Mouse (Mus musculus) heart, postnatal 0 days (tissue): ENCODE data around the gene Rps11. TPM values are rescaled to one million over a fixed set of nuclear protein-coding genes. Genes with fewer than 3 reads are reported as not detected.
A peak's percentile ranks its signal among the peaks of the same experiment; 100 is the strongest.
"Not testable (repeated sequence)": the region's sequence is repeated elsewhere in the genome, so short reads cannot be mapped to it uniquely, and the experiment has no call there.

ENCODE experiments used
- ATAC-seq: fragments of 200-750 bp; cut with Nextera tagmentation; 2 replicates; pipeline ENCODE4 v1.8.0; 2017; ENCODE audit warnings: low read depth, moderate number of reproducible peaks, moderate library complexity; ENCODE audit not compliant: insufficient read depth
- DNase-seq: peaks from one replicate; pipeline ENCODE4 v3.0.0-alpha.2; 2016; ENCODE audit warnings: low spot score
- H3K27ac ChIP-seq: fragments of 300-500 bp; sonication (generic); 2 replicates; pipeline ENCODE4 v1.5.1; 2014; ENCODE audit warnings: low read depth, mild to moderate bottlenecking
- H3K27me3 ChIP-seq: fragments of 300-500 bp; sonication (generic); 2 replicates; pipeline ENCODE4 v1.6.1; 2014; ENCODE audit warnings: low read length, mixed read lengths; ENCODE audit not compliant: control insufficient read depth, insufficient read depth
- H3K36me3 ChIP-seq: fragments of 300-500 bp; sonication (generic); replicated peaks from 2 replicates; pipeline ENCODE4 v1.6.1; 2014; ENCODE audit warnings: low read length, mixed read lengths; ENCODE audit not compliant: control insufficient read depth, insufficient read depth
- H3K4me1 ChIP-seq: fragments of 300-500 bp; sonication (generic); 2 replicates; pipeline ENCODE4 v1.6.1; 2014; ENCODE audit warnings: antibody characterized with exemption; ENCODE audit not compliant: control insufficient read depth, insufficient read depth
- H3K4me2 ChIP-seq: fragments of 300-500 bp; sonication (generic); 2 replicates; pipeline ENCODE4 v1.6.1; 2014; ENCODE audit warnings: low read depth, mild to moderate bottlenecking, low read length, moderate library complexity
- H3K4me3 ChIP-seq: fragments of 300-500 bp; sonication (generic); 2 replicates; pipeline ENCODE4 v1.5.1; 2014; ENCODE audit warnings: low read depth, low read length
- H3K9ac ChIP-seq: fragments of 300-500 bp; sonication (generic); replicated peaks from 2 replicates; pipeline ENCODE4 v1.6.1; 2014; ENCODE audit warnings: low read depth, low read length, mixed read lengths
- H3K9me3 ChIP-seq: fragments of 300-500 bp; sonication (generic); replicated peaks from 2 replicates; pipeline ENCODE4 v1.6.1; 2016; ENCODE audit warnings: low read length; ENCODE audit not compliant: control insufficient read depth
- CTCF ChIP-seq: IDR thresholded peaks from 2 replicates; pipeline ENCODE4 v1.5.1; 2016; ENCODE audit warnings: antibody characterized with exemption, control low read depth, low read depth
- EP300 ChIP-seq: IDR thresholded peaks from 2 replicates; pipeline ENCODE4 v1.6.1; 2016; ENCODE audit warnings: antibody characterized with exemption, low read depth
- WGBS: fragments of 180-500 bp; shearing (Covaris S2); extraction: QIAGEN DNeasy Blood & Tissue Kit; methylation state at CpG from one replicate; pipeline ENCODE4 v1.1.7; 2014; 5-methylcytosine and 5-hydroxymethylcytosine counted together
- polyA plus RNA-seq: library from polyadenylated mRNA; unstranded; fragments of >200 nt; fragmentation: Nextera tagmentation; extraction: Ambion mirVana; gene quantifications from 2 replicates; pipeline ENCODE4 v1.2.1, GENCODE M21; 2015
- total RNA-seq: library from RNA; depleted of rRNA; stranded (reverse); fragments of >200 nt; gene quantifications from 2 replicates; pipeline ENCODE4 v1.2.3, GENCODE M21; 2014; ENCODE audit warnings: low replicate concordance

Gene Rps11
- total and polyA plus RNA-seq, 2 experiments from 2014 or later: 730 to 1,247 TPM

- TF ChIP-seq CTCF: no peak
- TF ChIP-seq EP300: no peak
- no peak overlapping the region for H3K4me3 ChIP-seq
- H3K36me3 ChIP-seq: peaks cover 12% of the 10 kb centered on the region; the same call in 1 of the 2 replicates
- H3K9ac ChIP-seq: no peak overlapping the region
- H3K9me3 ChIP-seq: no peaks in the 10 kb centered on the region
- H3K4me2 ChIP-seq: no peak overlapping the region
- H3K27me3 ChIP-seq: no peaks in the 10 kb centered on the region
- no peak for DNase-seq
- WGBS: 88% methylated on average over 6 of the region's 6 CpGs
- H3K4me1 ChIP-seq: peaks cover 17% of the 10 kb centered on the region
- ATAC-seq: no peak
- H3K27ac ChIP-seq: no peak overlapping the region
Observed at GRCm38 (mm10) chr7:45100046-45100445, 24.2 kb downstream of the Rps11 start.

- ATAC-seq: no peak
- Histone ChIP-seq H3K27ac (no peak overlapping the region), H3K9me3 (no peaks in the 10 kb centered on the region), H3K4me1 (peaks cover 12% of the 10 kb centered on the region; the same call in 1 of the 2 replicates), H3K4me2 (no peak overlapping the region), H3K4me3 (no peak overlapping the region), H3K36me3 (peaks cover 12% of the 10 kb centered on the region; the same call in 1 of the 2 replicates), H3K27me3 (no peaks in the 10 kb centered on the region), H3K9ac (no peak overlapping the region)
- WGBS: 82% methylated on average over 8 of the region's 8 CpGs
- 0 out of 2 replicates have a peak, but pooled peaks have one; percentile 12 for TF ChIP-seq CTCF
- TF ChIP-seq EP300: no peak
- DNase-seq: no peak
Observed at GRCm38 (mm10) chr7:45098541-45099240, 25.5 kb downstream of the Rps11 start.

- H3K4me1 ChIP-seq: peaks cover 2% of the 10 kb centered on the region; the same call in 1 of the 2 replicates
- no peak overlapping the region for H3K4me2 ChIP-seq
- no peak overlapping the region for H3K4me3 ChIP-seq
- DNase-seq (no peak), ATAC-seq (no peak)
- peaks cover 12% of the 10 kb centered on the region; the same call in 1 of the 2 replicates for H3K36me3 ChIP-seq
- H3K9ac ChIP-seq: no peak overlapping the region
- WGBS: 48% methylated on average over 6 of the region's 6 CpGs
- TF ChIP-seq CTCF (no peak), EP300 (no peak)
- no peaks in the 10 kb centered on the region for H3K9me3 ChIP-seq
- peak overlapping the region; percentile 4; the same call in 1 of the 2 replicates for H3K27ac ChIP-seq
- no peaks in the 10 kb centered on the region for H3K27me3 ChIP-seq
Observed at GRCm38 (mm10) chr7:45097479-45097878, 26.8 kb downstream of the Rps11 start.

GRCm38 (mm10) chr7:45095965-45096364 lies 28.3 kb downstream of the Rps11 start:
- not testable (repeated sequence) for H3K27me3 ChIP-seq, H3K4me2 ChIP-seq, H3K9ac ChIP-seq, H3K9me3 ChIP-seq, H3K4me1 ChIP-seq, H3K27ac ChIP-seq, ATAC-seq, H3K4me3 ChIP-seq, DNase-seq
- WGBS: 93% methylated on average over 14 of the region's 14 CpGs
- H3K36me3 ChIP-seq: peaks cover 12% of the 10 kb centered on the region; the same call in 1 of the 2 replicates

GRCm38 (mm10) chr7:45095367-45095766 lies 28.9 kb downstream of the Rps11 start:
- Histone ChIP-seq H3K9me3 (no peaks in the 10 kb centered on the region), H3K4me1 (no peaks in the 10 kb centered on the region; the same call in 1 of the 2 replicates), H3K4me2 (no peak overlapping the region), H3K27ac (no peak overlapping the region), H3K27me3 (no peaks in the 10 kb centered on the region), H3K36me3 (peaks cover 12% of the 10 kb centered on the region; the same call in 1 of the 2 replicates), H3K4me3 (no peak overlapping the region), H3K9ac (no peak overlapping the region)
- TF ChIP-seq EP300: no peak
- no peak for TF ChIP-seq CTCF
- no peak for ATAC-seq
- DNase-seq: no peak
- WGBS: 65% methylated on average over 6 of the region's 6 CpGs

- Histone ChIP-seq H3K27ac (no peak overlapping the region), H3K27me3 (no peaks in the 10 kb centered on the region), H3K9ac (no peak overlapping the region), H3K4me1 (no peaks in the 10 kb centered on the region; the same call in 1 of the 2 replicates), H3K4me2 (no peak overlapping the region), H3K4me3 (no peak overlapping the region), H3K36me3 (peaks cover 12% of the 10 kb centered on the region; the same call in 1 of the 2 replicates), H3K9me3 (no peaks in the 10 kb centered on the region)
- no peak for DNase-seq
- WGBS: 64% methylated on average over 7 of the region's 7 CpGs
- ATAC-seq: no peak
- TF ChIP-seq CTCF (no peak), EP300 (no peak)
Observed at GRCm38 (mm10) chr7:45094121-45094520, 30.1 kb downstream of the Rps11 start.
